Mouse (Mus musculus) kidney, postnatal 25 days (tissue): ENCODE measurements around the gene Krt16.
"Not testable (repeated sequence)": the region's sequence is repeated elsewhere in the genome, so short reads cannot be mapped to it uniquely, and the experiment has no call there.

ENCODE experiments used
- DNase-seq, 2 experiments: peaks; one replicate each; pipeline ENCODE4 v3.0.0; 2021; ENCODE audit warnings: mixed read lengths in 2 of 2

Gene Krt16

DNA sequence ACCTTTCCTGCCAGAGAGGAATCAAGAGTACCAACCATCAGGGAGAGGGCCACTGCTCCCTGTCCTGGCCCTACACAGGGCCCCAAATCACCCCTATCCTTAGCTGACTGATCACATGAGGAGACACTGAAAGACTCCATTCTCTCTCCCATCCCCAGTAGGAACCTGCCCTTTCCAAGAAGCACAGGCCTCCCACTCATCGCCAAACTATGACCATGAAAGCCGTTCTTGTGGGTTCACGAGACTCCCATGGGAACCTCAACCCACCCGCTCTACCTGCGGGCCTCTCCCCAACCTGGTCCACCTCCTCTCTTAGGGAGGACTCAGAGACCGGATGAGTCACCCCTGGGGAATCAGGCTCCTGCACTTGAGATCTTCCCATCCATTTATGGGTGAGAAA is 6.8 kb upstream of the Krt16 start:
- DNase-seq: no peak

DNA sequence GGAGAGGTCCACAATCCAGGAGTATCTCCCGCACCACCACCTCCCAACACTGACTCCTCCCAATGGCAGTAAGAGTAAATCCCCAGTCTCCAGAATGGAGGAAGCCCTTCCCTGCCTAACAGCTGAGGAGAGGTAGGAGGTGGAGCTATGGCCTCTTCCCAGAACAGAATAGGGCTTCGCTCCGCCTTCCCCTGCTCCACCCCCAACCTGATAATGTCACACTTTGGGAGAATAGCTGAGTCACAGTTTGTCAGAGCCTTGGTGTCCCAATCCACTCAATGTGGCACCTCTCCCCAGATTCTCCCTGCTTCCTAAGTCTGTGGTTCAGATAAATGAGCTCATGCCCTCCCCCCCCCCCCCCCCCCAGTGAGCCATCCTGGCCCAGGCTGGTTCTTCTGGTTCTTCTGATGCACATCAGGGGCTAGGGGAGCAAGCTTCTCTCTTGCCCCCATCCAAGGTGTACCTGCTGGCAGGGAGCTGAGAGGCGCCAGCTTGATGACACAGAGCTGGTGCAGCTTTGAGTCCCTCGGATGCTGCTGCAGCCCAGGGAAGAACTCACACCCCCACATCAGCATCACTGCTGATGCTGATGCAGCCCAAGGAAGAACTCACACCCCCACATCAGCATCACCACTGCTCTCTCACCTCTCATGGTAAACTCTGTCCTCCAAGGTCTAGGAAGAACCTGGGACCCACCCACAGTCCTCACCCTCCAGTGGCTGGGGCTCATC is 5.8 kb upstream of the Krt16 start:
- DNase-seq: no peak

DNA sequence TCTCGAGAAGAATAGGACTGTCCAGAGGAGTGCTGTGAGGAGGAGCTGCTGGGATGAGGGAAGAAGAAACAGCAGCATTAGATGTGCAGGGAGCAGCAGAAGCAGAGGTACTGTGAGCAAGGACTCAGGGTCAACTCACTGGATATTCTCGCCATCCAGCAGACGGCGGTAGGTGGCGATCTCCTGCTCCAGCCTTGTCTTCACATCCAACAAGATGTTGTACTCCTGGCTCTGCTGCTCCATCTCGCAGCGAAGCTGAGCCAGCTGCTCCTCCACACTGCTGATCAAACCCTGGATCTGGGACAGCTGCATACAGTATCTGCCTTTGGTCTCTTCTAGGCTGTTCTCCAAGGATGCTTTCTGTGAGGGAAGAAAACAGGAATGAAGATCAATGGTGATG is 2.2 kb downstream of the Krt16 start:
- not testable (repeated sequence) for DNase-seq

GRCm38 (mm10) chr11:100240272-100240671 is 8.4 kb downstream of the Krt16 start:
- DNase-seq: not testable (repeated sequence)

DNA sequence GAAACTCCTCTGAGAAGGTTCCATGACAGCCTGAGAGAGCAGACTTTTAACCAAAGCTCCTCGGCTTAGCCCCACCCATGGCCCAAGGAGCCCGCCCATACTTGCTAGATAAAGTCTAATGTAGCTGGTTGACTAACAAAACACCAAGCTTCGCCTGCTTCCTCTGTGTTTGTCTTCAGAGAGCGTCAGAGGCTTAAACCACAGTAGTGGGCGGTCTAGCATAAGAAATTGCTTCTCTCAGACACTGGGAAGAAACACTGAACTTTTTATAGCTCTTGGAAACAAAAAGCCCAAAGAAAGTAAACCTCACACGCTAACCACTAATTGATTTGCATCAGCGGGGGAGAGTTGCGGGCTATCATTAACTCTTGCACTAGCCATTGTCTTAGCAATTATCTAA is 27.0 kb downstream of the Krt16 start:
- DNase-seq: no peak

DNA sequence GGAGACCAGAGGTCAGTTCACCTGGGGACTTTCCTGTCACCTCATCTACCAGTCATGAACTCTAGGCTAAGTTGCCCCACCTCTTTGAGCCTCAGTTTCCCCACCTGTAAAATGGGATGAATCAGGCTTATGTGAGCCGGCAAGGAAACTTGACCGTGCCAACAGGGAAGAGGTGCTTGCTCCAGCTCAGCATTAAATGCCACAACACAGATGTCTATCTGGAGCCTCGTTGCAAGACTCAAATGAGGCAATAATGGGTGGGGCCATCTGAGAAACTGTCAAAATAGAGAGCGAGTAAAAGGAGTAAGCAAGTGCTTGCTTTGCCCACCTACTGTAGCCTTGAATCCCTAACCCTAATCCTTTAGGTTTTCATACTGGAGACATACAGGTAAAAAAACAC is 29.4 kb downstream of the Krt16 start:
- DNase-seq: no peak

- DNase-seq: no peak
These were observed 40.2 kb downstream of the Krt16 start for GRCm38 (mm10) chr11:100208542-100208941.

DNA sequence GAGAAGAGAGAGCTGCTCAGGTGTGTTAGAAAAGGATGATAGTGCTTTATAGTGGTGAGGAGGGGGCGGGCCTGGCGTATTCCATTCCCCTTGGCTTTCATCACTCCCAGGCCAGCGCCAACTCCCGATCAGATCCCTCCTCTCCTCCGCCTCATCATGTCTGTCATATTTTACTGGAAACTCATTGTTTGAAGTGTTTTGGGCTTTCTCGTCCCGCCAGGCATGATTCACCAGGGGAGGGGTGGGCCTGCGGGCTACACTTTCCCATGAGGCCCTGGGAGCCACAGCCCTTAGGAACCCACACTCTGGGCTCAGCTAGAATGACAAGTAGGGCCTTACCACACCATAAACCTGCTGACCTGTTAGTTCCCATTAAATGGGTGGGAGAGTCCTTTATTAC is 41.2 kb downstream of the Krt16 start, which contains the start of gene Krt14:
Gene Krt14, minus strand, starts transcription at position 51 of the 400 bp plus-strand sequence.
- DNase-seq: no peak

DNA sequence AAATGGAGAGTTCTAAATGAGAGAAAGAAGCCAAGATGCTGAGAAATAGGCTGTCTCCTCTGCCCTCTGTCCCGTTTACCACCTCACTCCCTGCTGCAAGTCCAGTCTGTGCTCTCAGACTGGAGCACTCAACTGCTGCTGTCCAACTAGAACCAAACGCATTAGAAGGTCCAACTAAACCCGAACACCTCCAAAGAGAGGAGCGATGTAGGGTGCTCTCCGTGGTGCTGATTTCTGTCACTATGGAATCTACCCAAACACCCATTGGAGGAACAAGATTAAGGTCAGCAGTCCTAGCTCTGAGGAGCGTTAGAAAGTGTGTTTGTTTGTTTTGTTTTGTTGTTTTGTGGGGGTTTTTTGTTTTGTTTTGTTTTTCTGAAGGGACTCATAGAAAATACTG is 45.3 kb downstream of the Krt16 start:
- DNase-seq: peak in 1 of 2 experiments; percentile 46

GRCm38 (mm10) chr11:100202906-100203305 is 45.8 kb downstream of the Krt16 start:
- no peak for DNase-seq

- no peak for DNase-seq
These were observed 48.4 kb downstream of the Krt16 start for GRCm38 (mm10) chr11:100200104-100200820.

- no peak for DNase-seq
These were observed 50.0 kb downstream of the Krt16 start for GRCm38 (mm10) chr11:100198666-100199065.
